Comparison of ENCODE assay signal across 8 mouse cellular contexts in the genomic region with DNA sequence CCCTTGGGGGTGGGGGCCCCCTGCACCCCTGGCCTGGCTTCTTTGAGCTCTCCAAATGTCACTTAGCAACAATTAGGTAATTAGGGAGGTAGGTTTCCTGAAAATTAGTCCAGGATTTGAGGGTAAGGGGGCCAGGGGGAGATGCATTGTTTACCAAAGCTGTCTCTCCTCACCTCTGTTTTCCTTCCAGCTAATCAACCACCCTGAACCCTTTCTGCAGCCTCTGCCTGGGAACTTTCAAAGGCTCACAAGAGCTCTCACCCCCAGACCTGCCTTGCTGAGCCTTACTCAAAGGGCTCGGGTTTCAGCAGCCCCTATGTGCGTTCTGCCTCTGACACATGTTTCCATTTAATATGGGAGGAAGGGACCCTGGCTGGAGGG.
A peak's percentile ranks its signal among the peaks of the same experiment; 100 is the strongest.
DNase-seq lines count a peak whose midpoint lies in the region; ATAC-seq lines count a peak whose summit lies in the region.

No protein-coding gene starts in this region.

- no peak for DNase-seq in kidney, postnatal 10 days
- DNase-seq in ovary, postnatal 10 days (ENCODE audit: low spot score): no peak
- no peak for DNase-seq in adrenal gland, adult 18-20 months (ENCODE audit: low spot score in 2 of 2)
- DNase-seq in layer of hippocampus, postnatal 36 days: no peak

- peak overlapping the region; percentile 23; the same call in 1 of the 2 replicates for H3K9ac ChIP-seq in kidney, embryonic 14.5 days (ENCODE audit: low read depth, low read length)
- H3K9ac ChIP-seq in embryonic facial prominence, embryonic 13.5 days: peak overlapping the region; percentile 11; the same call in 1 of the 2 replicates
- H3K9ac ChIP-seq in intestine, embryonic 16.5 days (ENCODE audit: low read depth, low read length): peak overlapping the region; percentile 53
- H3K9ac ChIP-seq in neural tube, embryonic 12.5 days: no peak overlapping the region

- WGBS in kidney, embryonic 14.5 days: 11% methylated on average over 2 of the region's 2 CpGs
- WGBS in embryonic facial prominence, embryonic 13.5 days: 0% methylated on average over 2 of the region's 2 CpGs
- 19% methylated on average over 2 of the region's 2 CpGs for WGBS in intestine, embryonic 16.5 days
- 9% methylated on average over 2 of the region's 2 CpGs for WGBS in neural tube, embryonic 12.5 days

- H3K4me2 ChIP-seq in kidney, embryonic 14.5 days (replicated peaks; ENCODE audit: low read depth, low read length): no peak overlapping the region
- H3K4me2 ChIP-seq in embryonic facial prominence, embryonic 13.5 days: peak overlapping the region; percentile 46
- H3K4me2 ChIP-seq in intestine, embryonic 16.5 days (ENCODE audit: low read depth, low read length): no peak overlapping the region; the same call in 1 of the 2 replicates
- peak overlapping the region; percentile 38 for H3K4me2 ChIP-seq in neural tube, embryonic 12.5 days (replicated peaks)

- H3K4me1 ChIP-seq in kidney, embryonic 14.5 days (ENCODE audit: control insufficient read depth, insufficient read depth, low read length): peaks cover 16% of the 10 kb centered on the region
- H3K4me1 ChIP-seq in embryonic facial prominence, embryonic 13.5 days: peaks cover 38% of the 10 kb centered on the region
- peaks cover 17% of the 10 kb centered on the region for H3K4me1 ChIP-seq in intestine, embryonic 16.5 days (ENCODE audit: control insufficient read depth, insufficient read depth, low read length)
- peaks cover 13% of the 10 kb centered on the region for H3K4me1 ChIP-seq in neural tube, embryonic 12.5 days

- no peaks in the 10 kb centered on the region for H3K36me3 ChIP-seq in kidney, embryonic 14.5 days (ENCODE audit: control insufficient read depth, insufficient read depth, low read length)
- H3K36me3 ChIP-seq in embryonic facial prominence, embryonic 13.5 days: no peaks in the 10 kb centered on the region
- H3K36me3 ChIP-seq in intestine, embryonic 16.5 days (ENCODE audit: control insufficient read depth, insufficient read depth, low read length): no peaks in the 10 kb centered on the region
- H3K36me3 ChIP-seq in neural tube, embryonic 12.5 days: no peaks in the 10 kb centered on the region

- ATAC-seq in kidney, embryonic 14.5 days (ENCODE audit: low FRiP score, low TSS enrichment): peak; percentile 89
- ATAC-seq in embryonic facial prominence, embryonic 13.5 days (ENCODE audit: insufficient number of reproducible peaks, insufficient read depth, low FRiP score, low TSS enrichment, low read depth): peak; percentile 89
- peak; percentile 58 for ATAC-seq in intestine, embryonic 16.5 days
- ATAC-seq in neural tube, embryonic 12.5 days (ENCODE audit: low FRiP score, low read depth): peak; percentile 55

- no peaks in the 10 kb centered on the region for H3K9me3 ChIP-seq in kidney, embryonic 14.5 days (ENCODE audit: control insufficient read depth, low read length)
- H3K9me3 ChIP-seq in embryonic facial prominence, embryonic 13.5 days: no peaks in the 10 kb centered on the region
- H3K9me3 ChIP-seq in intestine, embryonic 16.5 days (ENCODE audit: control insufficient read depth, low read length): no peaks in the 10 kb centered on the region
- no peaks in the 10 kb centered on the region for H3K9me3 ChIP-seq in neural tube, embryonic 12.5 days

- no peak overlapping the region for H3K4me3 ChIP-seq in kidney, embryonic 14.5 days (ENCODE audit: low read length)
- no peak overlapping the region for H3K4me3 ChIP-seq in embryonic facial prominence, embryonic 13.5 days
- H3K4me3 ChIP-seq in intestine, embryonic 16.5 days (ENCODE audit: low read length): no peak overlapping the region
- H3K4me3 ChIP-seq in neural tube, embryonic 12.5 days: no peak overlapping the region

- peak overlapping the region; percentile 90 for H3K27ac ChIP-seq in kidney, embryonic 14.5 days (ENCODE audit: low read depth, low read length)
- H3K27ac ChIP-seq in embryonic facial prominence, embryonic 13.5 days: peak overlapping the region; percentile 96
- H3K27ac ChIP-seq in intestine, embryonic 16.5 days (ENCODE audit: low read length): peak overlapping the region; percentile 90
- H3K27ac ChIP-seq in neural tube, embryonic 12.5 days: peak overlapping the region; percentile 62; the same call in 1 of the 2 replicates

- H3K27me3 ChIP-seq in kidney, embryonic 14.5 days (ENCODE audit: control insufficient read depth, insufficient read depth, low read length): no peaks in the 10 kb centered on the region
- H3K27me3 ChIP-seq in embryonic facial prominence, embryonic 13.5 days: no peaks in the 10 kb centered on the region
- no peaks in the 10 kb centered on the region for H3K27me3 ChIP-seq in intestine, embryonic 16.5 days (replicated peaks; ENCODE audit: control insufficient read depth, insufficient read depth, low read length)
- H3K27me3 ChIP-seq in neural tube, embryonic 12.5 days (replicated peaks): no peaks in the 10 kb centered on the region

Comparison
In these comparisons a context has a peak if more than half of its experiments do, and no peak if none do; other contexts are left out.
1. H3K4me2 ChIP-seq: peak in embryonic facial prominence, embryonic 13.5 days (single experiment) and neural tube, embryonic 12.5 days (single experiment); none in kidney, embryonic 14.5 days (single experiment) and intestine, embryonic 16.5 days (single experiment).
2. Peak in every context shown above with its lines, with median percentiles within 50 percentile points of each other: ATAC-seq and H3K27ac ChIP-seq.